Mouse (Mus musculus): ENCODE results near the gene Vtcn1.
"Not testable (repeated sequence)": the region's sequence is repeated elsewhere in the genome, so short reads cannot be mapped to it uniquely, and the experiment has no call there.

Vtcn1 gene

GRCm38 (mm10) chr3:100825225-100825965 is at the start of gene Vtcn1:
TSS of gene Vtcn1 (plus strand) at chr3:100825459.
- DNase-seq (ENCODE audit: low spot score in 2 of 2): no peak

- no peak for DNase-seq (ENCODE audit: low spot score in 2 of 2)
These were observed 48.3 kb upstream of the Vtcn1 start for GRCm38 (mm10) chr3:100776967-100777366.

GRCm38 (mm10) chr3:100777568-100777967 is 47.7 kb upstream of the Vtcn1 start:
- DNase-seq (ENCODE audit: low spot score in 2 of 2): no peak

GRCm38 (mm10) chr3:100786076-100786475 is 39.2 kb upstream of the Vtcn1 start:
- no peak for DNase-seq (ENCODE audit: low spot score in 2 of 2)

GRCm38 (mm10) chr3:100791670-100792069 is 33.6 kb upstream of the Vtcn1 start:
- no peak for DNase-seq (ENCODE audit: low spot score in 2 of 2)

- no peak for DNase-seq (ENCODE audit: low spot score in 2 of 2)
These were observed 31.9 kb upstream of the Vtcn1 start for GRCm38 (mm10) chr3:100793345-100793744.

GRCm38 (mm10) chr3:100796571-100796970 is 28.7 kb upstream of the Vtcn1 start:
- DNase-seq (ENCODE audit: low spot score in 2 of 2): no peak

GRCm38 (mm10) chr3:100797166-100798145 is 27.8 kb upstream of the Vtcn1 start:
- no peak for DNase-seq (ENCODE audit: low spot score in 2 of 2)

GRCm38 (mm10) chr3:100798872-100799422 is 26.3 kb upstream of the Vtcn1 start:
- no peak for DNase-seq (ENCODE audit: low spot score in 2 of 2)

- DNase-seq (ENCODE audit: low spot score in 2 of 2): no peak
These were observed 20.3 kb upstream of the Vtcn1 start for GRCm38 (mm10) chr3:100804975-100805374.

- DNase-seq (ENCODE audit: low spot score in 2 of 2): no peak
These were observed 19.3 kb upstream of the Vtcn1 start for GRCm38 (mm10) chr3:100805925-100806324.

GRCm38 (mm10) chr3:100810461-100810860 is 14.8 kb upstream of the Vtcn1 start:
- no peak for DNase-seq (ENCODE audit: low spot score in 2 of 2)

- DNase-seq (ENCODE audit: low spot score in 2 of 2): no peak
These were observed 13.4 kb upstream of the Vtcn1 start for GRCm38 (mm10) chr3:100811836-100812235.

GRCm38 (mm10) chr3:100815490-100815889 is 9.8 kb upstream of the Vtcn1 start:
- DNase-seq (ENCODE audit: low spot score in 2 of 2): not testable (repeated sequence)

- DNase-seq (ENCODE audit: low spot score in 2 of 2): no peak
These were observed 6.5 kb upstream of the Vtcn1 start for GRCm38 (mm10) chr3:100818709-100819108.

- no peak for DNase-seq (ENCODE audit: low spot score in 2 of 2)
These were observed 5.7 kb upstream of the Vtcn1 start for GRCm38 (mm10) chr3:100819571-100819970.

GRCm38 (mm10) chr3:100820852-100821251 is 4.4 kb upstream of the Vtcn1 start:
- no peak for DNase-seq (ENCODE audit: low spot score in 2 of 2)

GRCm38 (mm10) chr3:100821276-100821675 is 4.0 kb upstream of the Vtcn1 start:
- no peak for DNase-seq (ENCODE audit: low spot score in 2 of 2)

GRCm38 (mm10) chr3:100843784-100844183 is 18.5 kb downstream of the Vtcn1 start:
- DNase-seq (ENCODE audit: low spot score in 2 of 2): no peak

GRCm38 (mm10) chr3:100844366-100844765 is 19.1 kb downstream of the Vtcn1 start:
- no peak for DNase-seq (ENCODE audit: low spot score in 2 of 2)

GRCm38 (mm10) chr3:100848348-100848747 is 23.1 kb downstream of the Vtcn1 start:
- DNase-seq (ENCODE audit: low spot score in 2 of 2): no peak

- no peak for DNase-seq (ENCODE audit: low spot score in 2 of 2)
These were observed 25.2 kb downstream of the Vtcn1 start for GRCm38 (mm10) chr3:100850468-100850867.
